Mouse (Mus musculus) bone marrow macrophage, adult 2 months (primary cell): ENCODE measurements around the gene Dnajb9.

Source experiments
- CTCF ChIP-seq: IDR thresholded peaks from 2 replicates; pipeline ENCODE4 v1.5.1; 2012; ENCODE audit warnings: low read depth, mild to moderate bottlenecking, low read length, moderate library complexity
- POLR2A ChIP-seq: IDR thresholded peaks from 2 replicates; pipeline ENCODE4 v1.6.1; 2012; ENCODE audit warnings: mild to moderate bottlenecking, low read depth, low read length, borderline replicate concordance

GRCm38 (mm10) chr12:44177038-44177355, 33.1 kb downstream of the Dnajb9 start:
- TF ChIP-seq CTCF (no peak), POLR2A (no peak)
